Mouse (Mus musculus) MEL (cell line): Measurements from ENCODE around the gene Pgc. TPM values are rescaled to one million over a fixed set of nuclear protein-coding genes. Genes with fewer than 3 reads are reported as not detected.

Source experiments
- DNase-seq: peaks from one replicate; pipeline ENCODE4 v3.0.0; 2011; ENCODE audit warnings: low read depth, low spot score
- H3K27ac ChIP-seq: 2 replicates; pipeline ENCODE4 v1.5.1; 2012; ENCODE audit warnings: low read depth, mild to moderate bottlenecking, control low read depth, low read length, moderate library complexity; ENCODE audit not compliant: control insufficient read depth
- H3K27me3 ChIP-seq, 2 experiments: fragments of 150-350 bp in 1 of 2; sonication (generic) in 1 of 2; 2 replicates each; pipeline ENCODE4 v1.6.1; 2012; ENCODE audit warnings: low read length in 2 of 2, mild to moderate bottlenecking in 2 of 2, improper control_type of control experiment in 1 of 2, moderate library complexity in 1 of 2; ENCODE audit not compliant: insufficient read depth in 2 of 2, control insufficient read depth in 1 of 2
- H3K36me3 ChIP-seq, 2 experiments: 2 replicates each; pipeline ENCODE4 v1.6.1; 2012 to 2014; ENCODE audit warnings: low read length in 2 of 2, improper control_type of control experiment in 1 of 2, inconsistent platforms in 1 of 2, mild to moderate bottlenecking in 1 of 2; ENCODE audit not compliant: insufficient read depth in 2 of 2, control insufficient read depth in 1 of 2
- H3K4me1 ChIP-seq, 2 experiments: fragments of 150-350 bp in 1 of 2; sonication (generic) in 1 of 2; 2 replicates each; pipeline ENCODE4 v1.6.1; 2012; ENCODE audit warnings: low read length in 2 of 2, improper control_type of control experiment in 1 of 2, mild to moderate bottlenecking in 1 of 2; ENCODE audit not compliant: insufficient read depth in 2 of 2, control insufficient read depth in 1 of 2
- H3K4me3 ChIP-seq, 2 experiments: fragments of 150-350 bp in 1 of 2; sonication (generic) in 1 of 2; 2 replicates each; pipeline ENCODE4 v1.5.1; 2012; ENCODE audit warnings: low read depth in 2 of 2, low read length in 2 of 2, mild to moderate bottlenecking in 2 of 2, moderate library complexity in 2 of 2, control low read depth in 1 of 2, improper control_type of control experiment in 1 of 2; ENCODE audit not compliant: control insufficient read depth in 1 of 2, insufficient read depth in 1 of 2
- H3K79me2 ChIP-seq: 2 replicates; pipeline ENCODE4 v1.6.1; 2012; ENCODE audit warnings: mild to moderate bottlenecking, low read length, moderate library complexity; ENCODE audit not compliant: control insufficient read depth, poor library complexity, insufficient read depth
- H3K9ac ChIP-seq: 2 replicates; pipeline ENCODE4 v1.6.1; 2012; ENCODE audit warnings: low read depth, mild to moderate bottlenecking, control low read depth, low read length, moderate library complexity; ENCODE audit not compliant: control insufficient read depth, poor library complexity, severe bottlenecking
- H3K9me3 ChIP-seq: fragments of 150-350 bp; sonication (generic); replicated peaks from 2 replicates; pipeline ENCODE4 v1.6.1; 2012; ENCODE audit warnings: mild to moderate bottlenecking, low read length, improper control_type of control experiment, moderate library complexity; ENCODE audit not compliant: insufficient read depth
- BHLHE40 ChIP-seq: IDR thresholded peaks from 2 replicates; pipeline ENCODE4 v1.6.1; 2012; ENCODE audit warnings: low read depth, mild to moderate bottlenecking, inconsistent platforms, low read length, improper control_type of control experiment, borderline replicate concordance
- CHD1 ChIP-seq: IDR thresholded peaks from 2 replicates; pipeline ENCODE4 v1.6.1; 2012; ENCODE audit warnings: low read depth, mild to moderate bottlenecking, inconsistent platforms, low read length, improper control_type of control experiment
- CHD2 ChIP-seq: IDR thresholded peaks from 2 replicates; pipeline ENCODE4 v1.6.1; 2011; ENCODE audit warnings: low read length, improper control_type of control experiment
- CTCF ChIP-seq, 3 experiments: IDR thresholded peaks in 2 of 3; conservative IDR thresholded peaks in 1 of 3; 2 replicates each; pipeline ENCODE4 v1.5.1; 2011 to 2012; ENCODE audit warnings: low read length in 3 of 3, low read depth in 2 of 3, mild to moderate bottlenecking in 2 of 3, improper control_type of control experiment in 1 of 3, inconsistent platforms in 1 of 3, mixed read lengths in 1 of 3, moderate library complexity in 1 of 3; ENCODE audit not compliant: control insufficient read depth in 1 of 3, insufficient read depth in 1 of 3, poor library complexity in 1 of 3, severe bottlenecking in 1 of 3
- E2F4 ChIP-seq: IDR thresholded peaks from 2 replicates; pipeline ENCODE4 v1.6.1; 2011; ENCODE audit warnings: low read depth, low read length, improper control_type of control experiment, borderline replicate concordance
- EP300 ChIP-seq, 2 experiments: IDR thresholded peaks; 2 replicates each; pipeline ENCODE4 v1.6.1; 2011; ENCODE audit warnings: improper control_type of control experiment in 2 of 2, low read length in 2 of 2, low read depth in 1 of 2, mild to moderate bottlenecking in 1 of 2
- KAT2A ChIP-seq: conservative IDR thresholded peaks from 2 replicates; pipeline ENCODE4 v1.6.1; 2012; ENCODE audit warnings: low read depth, low read length, improper control_type of control experiment, inconsistent platforms
- MAFK ChIP-seq: IDR thresholded peaks from 2 replicates; pipeline ENCODE4 v1.6.1; 2011; ENCODE audit warnings: low read depth, mild to moderate bottlenecking, low read length, improper control_type of control experiment, borderline replicate concordance
- MEF2A ChIP-seq: IDR thresholded peaks from 2 replicates; pipeline ENCODE4 v1.6.1; 2014; ENCODE audit warnings: low read depth, mild to moderate bottlenecking, inconsistent platforms, low read length, improper control_type of control experiment; ENCODE audit not compliant: poor library complexity, insufficient replicate concordance, severe bottlenecking; ENCODE audit errors: extremely low read depth
- MYB ChIP-seq: IDR thresholded peaks from 2 replicates; pipeline ENCODE4 v1.6.1; 2011; ENCODE audit warnings: mild to moderate bottlenecking, low read depth, low read length, improper control_type of control experiment
- MYC ChIP-seq: IDR thresholded peaks from 2 replicates; pipeline ENCODE4 v1.6.1; 2011; ENCODE audit warnings: low read depth, mild to moderate bottlenecking, low read length, improper control_type of control experiment, moderate library complexity
- NELFE ChIP-seq: IDR thresholded peaks from 2 replicates; pipeline ENCODE4 v1.6.1; 2011; ENCODE audit warnings: low read depth, low read length, improper control_type of control experiment
- NRF1 ChIP-seq: IDR thresholded peaks from 2 replicates; pipeline ENCODE4 v1.6.1; 2014; ENCODE audit warnings: low read depth, mild to moderate bottlenecking, inconsistent platforms, low read length, improper control_type of control experiment, moderate library complexity; ENCODE audit not compliant: poor library complexity, insufficient read depth, severe bottlenecking
- POLR2AphosphoS2 ChIP-seq: IDR thresholded peaks from 2 replicates; pipeline ENCODE4 v1.6.1; 2011; ENCODE audit warnings: low read length, improper control_type of control experiment
- POLR2AphosphoS5 ChIP-seq: IDR thresholded peaks from 2 replicates; pipeline ENCODE4 v1.6.1; 2012; ENCODE audit warnings: low read depth, borderline replicate concordance, mild to moderate bottlenecking, inconsistent platforms, low read length, moderate library complexity, mixed read lengths
- RAD21 ChIP-seq: IDR thresholded peaks from 2 replicates; pipeline ENCODE4 v1.6.1; 2011; ENCODE audit warnings: mild to moderate bottlenecking, low read depth, low read length, improper control_type of control experiment
- SIN3A ChIP-seq: IDR thresholded peaks from 2 replicates; pipeline ENCODE4 v1.6.1; 2012; ENCODE audit warnings: low read length, improper control_type of control experiment, inconsistent platforms
- UBTF ChIP-seq: IDR thresholded peaks from 2 replicates; pipeline ENCODE4 v1.6.1; 2012; ENCODE audit warnings: low read depth, mild to moderate bottlenecking, inconsistent platforms, low read length, improper control_type of control experiment, moderate library complexity, borderline replicate concordance; ENCODE audit not compliant: insufficient read depth
- USF1 ChIP-seq: IDR thresholded peaks from 2 replicates; pipeline ENCODE4 v1.6.1; 2014; ENCODE audit warnings: low read depth, mild to moderate bottlenecking, inconsistent platforms, low read length, improper control_type of control experiment, moderate library complexity
- ZC3H11A ChIP-seq: IDR thresholded peaks from 2 replicates; pipeline ENCODE4 v1.6.1; 2012; ENCODE audit warnings: low read depth, mild to moderate bottlenecking, inconsistent platforms, low read length, improper control_type of control experiment
- ZNF384 ChIP-seq: IDR thresholded peaks from 2 replicates; pipeline ENCODE4 v1.6.1; 2012; ENCODE audit warnings: low read depth, mild to moderate bottlenecking, inconsistent platforms, low read length, improper control_type of control experiment
- polyA plus RNA-seq, 2 experiments: library from polyadenylated mRNA; stranded (reverse) in 1 of 2; unstranded in 1 of 2; fragments of >175 nt in 1 of 2; fragments of >200 nt in 1 of 2; gene quantifications; 2 replicates each; pipeline versions ENCODE4 v1.2.1 to v1.2.4; 2012; ENCODE audit warnings: low replicate concordance in 2 of 2, low read depth in 1 of 2; ENCODE audit not compliant: insufficient read length in 2 of 2, insufficient read depth in 1 of 2, missing spikeins in 1 of 2
- total RNA-seq: library from RNA; depleted of rRNA; stranded (reverse); fragments of 300-350 nt; gene quantifications from 2 replicates; pipeline ENCODE4 v1.2.3, GENCODE M21; 2012

Pgc gene
- total and polyA plus RNA-seq, 3 experiments = not detected

DNA sequence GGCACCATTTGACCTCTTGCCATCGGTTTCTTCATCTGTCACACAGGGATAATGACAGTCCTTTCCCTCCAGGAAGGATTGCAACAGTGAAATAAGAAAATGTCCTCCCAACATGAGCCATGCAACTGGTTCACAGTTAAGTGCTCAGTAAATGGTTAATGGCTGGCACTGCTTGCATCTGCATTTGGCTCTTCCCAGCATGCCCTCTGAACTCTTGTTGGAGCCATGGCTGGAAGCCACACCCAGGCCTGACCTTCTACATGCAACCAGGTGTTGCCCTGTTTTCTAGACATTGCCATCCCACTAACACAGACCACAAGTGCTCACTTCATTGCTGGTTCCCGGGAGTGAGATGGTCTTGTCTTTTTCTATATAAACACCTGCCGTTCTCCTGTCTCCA lies 18.7 kb upstream of the Pgc start:
- DNase-seq = no peak
- Histone ChIP-seq H3K9ac (no peak overlapping the region), H3K27me3 (no peaks in the 10 kb centered on the region)
- TF ChIP-seq EP300 (IDR thresholded peaks at IDR 0.05; ENCODE audit: low read depth in 1 of 2, low read length in 2 of 2) (no peak), MYB (no peak), POLR2AphosphoS5 (no peak), BHLHE40 (no peak), RAD21 (no peak), ZC3H11A (no peak), MEF2A (no peak), POLR2AphosphoS2 (no peak), USF1 (no peak), MAFK (no peak), CTCF (IDR thresholded peaks at IDR 0.05 in 2 of 3, conservative IDR thresholded peaks at IDR 0.05 in 1 of 3; ENCODE audit: control insufficient read depth in 1 of 3, insufficient read depth in 1 of 3, low read depth in 2 of 3, low read length in 3 of 3, poor library complexity in 1 of 3, severe bottlenecking in 1 of 3) (no peak), NELFE (no peak), E2F4 (no peak), MYC (no peak), SIN3A (no peak), UBTF (no peak), KAT2A (no peak)
- TF ChIP-seq, all 39 proteins: peak for 0
- Histone ChIP-seq H3K4me1 (peaks cover 0 to 7% of the 10 kb centered on the region in 2 experiments; a peak in 3 of 4 replicates), H3K27ac (no peak overlapping the region), H3K79me2 (no peaks in the 10 kb centered on the region), H3K9me3 (no peaks in the 10 kb centered on the region), H3K4me3 (no peak overlapping the region), H3K36me3 (peaks cover 0 to 5% of the 10 kb centered on the region in 2 experiments; a peak in 2 of 4 replicates)

DNA sequence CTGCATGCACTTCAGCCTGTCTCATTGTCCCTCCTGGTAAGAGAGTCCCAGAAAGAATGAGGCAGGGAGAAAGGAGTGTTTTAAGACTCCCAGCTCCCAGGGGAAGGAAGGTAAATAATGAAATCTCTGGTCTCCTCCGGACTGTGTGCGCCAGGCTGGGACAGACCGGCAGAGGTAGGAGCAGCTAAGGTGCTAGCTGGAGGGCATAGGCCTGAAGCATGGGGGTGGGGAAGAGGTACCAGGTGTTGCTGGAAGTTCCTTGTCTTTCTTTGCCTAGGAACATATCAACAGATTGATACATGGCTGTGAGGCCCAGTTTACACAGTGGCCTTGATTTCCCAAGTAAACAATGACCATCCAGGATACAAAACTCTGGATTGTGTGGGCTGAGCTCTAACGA lies 17.7 kb upstream of the Pgc start:
- TF ChIP-seq CHD2 (no peak), CHD1 (no peak), USF1 (no peak), NRF1 (no peak), BHLHE40 (no peak), KAT2A (no peak), RAD21 (no peak), ZNF384 (no peak)
- H3K9ac ChIP-seq = no peak overlapping the region

More for the DNA sequence above, 17.7 kb upstream of the Pgc start:
- no peaks in the 10 kb centered on the region for H3K9me3 ChIP-seq
- H3K27ac ChIP-seq = no peak overlapping the region
- no peaks in the 10 kb centered on the region for H3K79me2 ChIP-seq
- H3K4me1 ChIP-seq = peaks cover 0 to 7% of the 10 kb centered on the region in 2 experiments; a peak in 3 of 4 replicates
- peaks cover 0 to 5% of the 10 kb centered on the region in 2 experiments; a peak in 2 of 4 replicates for H3K36me3 ChIP-seq
- no peaks in the 10 kb centered on the region for H3K27me3 ChIP-seq
- H3K4me3 ChIP-seq = no peak overlapping the region
- DNase-seq = no peak
